Comparison of ENCODE assay signal across 27 mouse cellular contexts in genomic region chr4:88744207-88744606, GRCm38 (mm10). TPM values are rescaled to one million over a fixed set of nuclear protein-coding genes. Genes with fewer than 3 reads are reported as not detected.
DNase-seq lines count a peak whose midpoint lies in the region; ATAC-seq and TF ChIP-seq lines count a peak whose summit lies in the region.
"Had no signal": no experiment of that assay in that cellular context is flagged by ENCODE, and none has a peak within 500 bp of the region (broad histone marks: within the 10 kb centered on the region; RNA-seq: fewer than 3 reads in every experiment).

No protein-coding gene starts in this region.

- WGBS in lung, adult 2 months = 63% methylated on average over 3 of the region's 3 CpGs
- WGBS in forebrain, embryonic 10.5 days = 77% methylated on average over 3 of the region's 3 CpGs
- WGBS in kidney, embryonic 15.5 days = 66% methylated on average over 3 of the region's 3 CpGs

- no peaks in the 10 kb centered on the region for H3K27me3 ChIP-seq in forebrain, embryonic 10.5 days (ENCODE audit: poor library complexity, severe bottlenecking)
- H3K27me3 ChIP-seq in kidney, embryonic 15.5 days = no peaks in the 10 kb centered on the region
- H3K27me3 ChIP-seq: stomach, embryonic 15.5 days had no signal

- peak; percentile 84 for DNase-seq in heart, adult 11 months
- no peak for DNase-seq in heart, adult 18-20 months
- no peak for DNase-seq in lung, adult 2 months
- DNase-seq in lung, postnatal 14 days = no peak
- peak; percentile 24 for DNase-seq in CD4-positive helper T cell, adult 2 months (ENCODE audit: low read depth, low spot score)
- no peak for DNase-seq in forebrain, embryonic 10.5 days (ENCODE audit: extremely low spot score, low spot score)
- DNase-seq: adrenal gland, adult 2 months; cerebellum, adult 11 months; heart, postnatal 10 days; kidney, adult 11 months; kidney, postnatal 25 days had no signal

- ATAC-seq in erythroid progenitor cell, adult 5-6 weeks (replicated peaks; ENCODE audit: low FRiP score, poor library complexity, severe bottlenecking) = 0 out of 2 replicates have a peak, but pooled peaks have one; percentile 34
- ATAC-seq in kidney, embryonic 15.5 days (replicated peaks; ENCODE audit: low FRiP score) = no peak
- ATAC-seq: forebrain, embryonic 16.5 days; midbrain, embryonic 16.5 days had no signal

- TF ChIP-seq CTCF in lung, adult 2 months (IDR thresholded peaks at IDR 0.05; ENCODE audit: insufficient read depth, low read length) = peak; percentile 37; the same call in 1 of the 2 replicates

- H3K4me2 ChIP-seq in kidney, embryonic 15.5 days = no peak overlapping the region
- H3K4me2 ChIP-seq: hindbrain, embryonic 14.5 days; lung, embryonic 14.5 days; stomach, embryonic 15.5 days had no signal

- no peak overlapping the region for H3K9ac ChIP-seq in kidney, embryonic 15.5 days
- H3K9ac ChIP-seq: hindbrain, embryonic 14.5 days; lung, embryonic 14.5 days; stomach, embryonic 15.5 days had no signal

- H3K4me3 ChIP-seq in lung, adult 2 months (replicated peaks; ENCODE audit: extremely low read depth, low read depth, low read length) = no peak overlapping the region
- no peak overlapping the region for H3K4me3 ChIP-seq in forebrain, embryonic 10.5 days
- H3K4me3 ChIP-seq in kidney, embryonic 15.5 days (replicated peaks) = no peak overlapping the region
- H3K4me3 ChIP-seq: embryonic facial prominence, embryonic 10.5 days; stomach, embryonic 15.5 days had no signal

- no peak overlapping the region for H3K27ac ChIP-seq in forebrain, embryonic 10.5 days
- no peak overlapping the region for H3K27ac ChIP-seq in kidney, embryonic 15.5 days
- H3K27ac ChIP-seq: embryonic facial prominence, embryonic 10.5 days; hindbrain, embryonic 14.5 days; stomach, embryonic 15.5 days had no signal

- H3K9me3 ChIP-seq in forebrain, embryonic 10.5 days = no peaks in the 10 kb centered on the region
- H3K9me3 ChIP-seq in kidney, embryonic 15.5 days (replicated peaks) = no peaks in the 10 kb centered on the region
- H3K9me3 ChIP-seq: embryonic facial prominence, embryonic 10.5 days; stomach, embryonic 15.5 days had no signal

- no peak for TF ChIP-seq POLR2A in lung, adult 2 months (IDR thresholded peaks at IDR 0.05; ENCODE audit: borderline replicate concordance, extremely low read depth, low read depth, low read length)

- no peaks in the 10 kb centered on the region for H3K4me1 ChIP-seq in lung, adult 2 months (ENCODE audit: control insufficient read depth, insufficient read depth, low read length)
- peaks cover 8% of the 10 kb centered on the region for H3K4me1 ChIP-seq in forebrain, embryonic 10.5 days
- H3K4me1 ChIP-seq in kidney, embryonic 15.5 days = no peaks in the 10 kb centered on the region
- H3K4me1 ChIP-seq: embryonic facial prominence, embryonic 10.5 days had no signal

- no peaks in the 10 kb centered on the region for H3K36me3 ChIP-seq in forebrain, embryonic 10.5 days (replicated peaks)
- no peaks in the 10 kb centered on the region for H3K36me3 ChIP-seq in kidney, embryonic 15.5 days
- H3K36me3 ChIP-seq: embryonic facial prominence, embryonic 10.5 days; stomach, embryonic 15.5 days had no signal

RNA-seq across cellular contexts. Expression of gene Gm13271, which starts 10.5 kb away (rescaled TPM):
- total RNA-seq in heart, adult 18-20 months (2021) = not detected
- not detected in 2 replicates for polyA plus RNA-seq in lung, adult 2 months (2012; rRNA removed)
- total RNA-seq in erythroid progenitor cell, adult 5-6 weeks (2015; ENCODE audit: low replicate concordance) = not detected in 2 replicates
- total RNA-seq in erythroid progenitor cell, adult 5-6 weeks (2017; ENCODE audit: low replicate concordance) = not detected in 2 replicates
- not detected in 2 replicates for polyA plus RNA-seq in forebrain, embryonic 10.5 days (2016; fragmentation: Nextera tagmentation; extraction: Ambion mirVana)
- polyA plus RNA-seq in kidney, embryonic 15.5 days (2015; fragmentation: Nextera tagmentation; extraction: Ambion mirVana) = not detected in 2 replicates
- total RNA-seq: adrenal gland, adult 2 months; gastrocnemius, adult 8-10 months; heart, postnatal 10 days; layer of hippocampus, postnatal 10 days; left cerebral cortex, postnatal 10 days; megakaryocyte, adult 5-6 weeks had no signal
- polyA plus RNA-seq: adrenal gland, adult 2 months; C2C12; embryonic facial prominence, embryonic 10.5 days; forebrain, embryonic 16.5 days; hindbrain, embryonic 14.5 days; limb, embryonic 14.5 days; lung, embryonic 14.5 days; midbrain, embryonic 16.5 days; neural tube, embryonic 11.5 days; spleen, adult 2 months; stomach, embryonic 15.5 days had no signal

RNA-seq across cellular contexts. Expression of gene Gm13283, which starts 15.7 kb away (rescaled TPM):
- total RNA-seq in heart, adult 18-20 months (2021) = not detected
- not detected in 2 replicates for polyA plus RNA-seq in lung, adult 2 months (2012; rRNA removed)
- total RNA-seq in erythroid progenitor cell, adult 5-6 weeks (2015; ENCODE audit: low replicate concordance) = not detected in 2 replicates
- total RNA-seq in erythroid progenitor cell, adult 5-6 weeks (2017; ENCODE audit: low replicate concordance) = not detected in 2 replicates
- polyA plus RNA-seq in forebrain, embryonic 10.5 days (2016; fragmentation: Nextera tagmentation; extraction: Ambion mirVana) = 0.35 and 0.49 TPM in 2 replicates
- 0.30 and 0.49 TPM in 2 replicates for polyA plus RNA-seq in kidney, embryonic 15.5 days (2015; fragmentation: Nextera tagmentation; extraction: Ambion mirVana)
- total RNA-seq: adrenal gland, adult 2 months; gastrocnemius, adult 8-10 months; heart, postnatal 10 days; layer of hippocampus, postnatal 10 days; left cerebral cortex, postnatal 10 days had no signal
- polyA plus RNA-seq: adrenal gland, adult 2 months; C2C12; midbrain, embryonic 16.5 days; neural tube, embryonic 11.5 days; spleen, adult 2 months had no signal

RNA-seq across cellular contexts. Expression of gene Klhl9, which starts 21.9 kb away (rescaled TPM):
- 10 to 100 TPM; 72.4 to 76.1 TPM for total RNA-seq in heart, adult 18-20 months (2021)
- 19.6 and 19.7 TPM in 2 replicates for polyA plus RNA-seq in lung, adult 2 months (2012; rRNA removed)
- 20.1 and 22.0 TPM in 2 replicates for total RNA-seq in erythroid progenitor cell, adult 5-6 weeks (2015; ENCODE audit: low replicate concordance)
- 21.1 and 31.8 TPM in 2 replicates for total RNA-seq in erythroid progenitor cell, adult 5-6 weeks (2017; ENCODE audit: low replicate concordance)
- polyA plus RNA-seq in forebrain, embryonic 10.5 days (2016; fragmentation: Nextera tagmentation; extraction: Ambion mirVana) = 98.4 and 103 TPM in 2 replicates
- 95.2 and 103 TPM in 2 replicates for polyA plus RNA-seq in kidney, embryonic 15.5 days (2015; fragmentation: Nextera tagmentation; extraction: Ambion mirVana)

RNA-seq across cellular contexts. Expression of gene Gm26566, which starts 22.6 kb away (rescaled TPM):
- under 1 TPM in 1 of 2 experiments, not detected in 1; 0.42 TPM for total RNA-seq in heart, adult 18-20 months (2021)
- polyA plus RNA-seq in lung, adult 2 months (2012; rRNA removed) = 0.19 and 0.33 TPM in 2 replicates
- not detected in 2 replicates for total RNA-seq in erythroid progenitor cell, adult 5-6 weeks (2015; ENCODE audit: low replicate concordance)
- total RNA-seq in erythroid progenitor cell, adult 5-6 weeks (2017; ENCODE audit: low replicate concordance) = 0.51 TPM in 1 of 2 replicates, not detected in the other
- 0.84 and 1.1 TPM in 2 replicates for polyA plus RNA-seq in forebrain, embryonic 10.5 days (2016; fragmentation: Nextera tagmentation; extraction: Ambion mirVana)
- polyA plus RNA-seq in kidney, embryonic 15.5 days (2015; fragmentation: Nextera tagmentation; extraction: Ambion mirVana) = 1.1 and 1.2 TPM in 2 replicates

RNA-seq across cellular contexts. Expression of gene Gm13290, which starts 29.4 kb away (rescaled TPM):
- total RNA-seq in heart, adult 18-20 months (2021) = not detected
- not detected in 2 replicates for polyA plus RNA-seq in lung, adult 2 months (2012; rRNA removed)
- total RNA-seq in erythroid progenitor cell, adult 5-6 weeks (2015; ENCODE audit: low replicate concordance) = not detected in 2 replicates
- not detected in 2 replicates for total RNA-seq in erythroid progenitor cell, adult 5-6 weeks (2017; ENCODE audit: low replicate concordance)
- 0.76 TPM in 1 of 2 replicates, not detected in the other for polyA plus RNA-seq in forebrain, embryonic 10.5 days (2016; fragmentation: Nextera tagmentation; extraction: Ambion mirVana)
- 0.23 TPM in 1 of 2 replicates, not detected in the other for polyA plus RNA-seq in kidney, embryonic 15.5 days (2015; fragmentation: Nextera tagmentation; extraction: Ambion mirVana)
- total RNA-seq: adrenal gland, adult 2 months; gastrocnemius, adult 8-10 months; heart, postnatal 10 days; layer of hippocampus, postnatal 10 days; left cerebral cortex, postnatal 10 days; megakaryocyte, adult 5-6 weeks had no signal
- polyA plus RNA-seq: adrenal gland, adult 2 months; embryonic facial prominence, embryonic 10.5 days; forebrain, embryonic 16.5 days; hindbrain, embryonic 14.5 days; lung, embryonic 14.5 days; midbrain, embryonic 16.5 days; spleen, adult 2 months had no signal

Comparison
In these comparisons a context has a peak if more than half of its experiments do, and no peak if none do; other contexts are left out.
1. DNase-seq: peak in heart, adult 11 months (single experiment) and CD4-positive helper T cell, adult 2 months (single experiment); none in heart, adult 18-20 months (0 of 2), lung, adult 2 months (single experiment), lung, postnatal 14 days (single experiment) and forebrain, embryonic 10.5 days (single experiment).